Comparison of ENCODE assay signal across 8 mouse cellular contexts in the genomic region with DNA sequence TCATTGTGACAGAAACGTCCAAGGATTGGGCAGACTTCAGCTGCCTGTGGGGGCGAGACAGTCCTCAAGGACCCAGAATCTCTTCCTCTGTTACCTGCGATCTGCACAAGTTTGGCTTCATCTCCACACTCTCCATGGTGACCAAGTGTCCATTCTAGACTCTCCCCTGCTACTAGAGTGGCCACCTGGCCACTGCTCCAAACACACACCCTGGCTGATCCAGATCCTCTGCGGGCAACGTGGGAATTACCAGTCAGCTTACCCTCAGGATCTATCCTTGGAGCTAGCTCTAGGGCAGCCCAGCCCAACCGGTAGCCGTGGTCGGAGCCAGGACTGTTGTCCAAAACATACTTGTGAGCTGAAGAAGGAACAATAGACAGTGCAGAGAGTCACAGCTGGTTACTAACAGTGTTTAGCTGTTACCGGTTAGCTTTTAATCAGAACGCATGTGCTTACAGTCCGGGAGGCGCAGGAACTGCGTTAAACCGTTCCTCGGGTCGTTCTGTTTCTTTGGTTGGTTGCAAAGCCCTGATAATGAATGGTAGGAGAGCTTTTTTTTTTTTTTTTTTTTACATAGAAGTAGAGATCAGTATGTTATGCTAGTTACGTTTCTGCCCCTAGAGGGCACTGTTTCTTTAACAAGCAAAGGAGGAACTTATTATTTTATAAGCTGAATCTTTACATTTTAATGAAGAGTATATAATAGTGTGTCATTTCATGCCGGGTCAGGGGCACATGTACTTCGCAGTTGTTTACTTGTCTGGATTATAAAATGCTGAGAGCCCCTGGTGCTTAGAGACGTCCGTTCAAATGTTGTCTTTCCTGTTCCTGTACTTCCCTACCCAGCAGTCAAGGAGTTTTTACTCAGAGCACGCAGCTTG. TPM values are rescaled to one million over a fixed set of nuclear protein-coding genes. Genes with fewer than 3 reads are reported as not detected.
A peak's percentile ranks its signal among the peaks of the same experiment; 100 is the strongest.
DNase-seq lines count a peak whose midpoint lies in the region; ATAC-seq lines count a peak whose summit lies in the region.

No protein-coding gene starts in this region.

- no peak overlapping the region for H3K4me2 ChIP-seq in embryonic facial prominence, embryonic 11.5 days (ENCODE audit: low read depth, low read length)
- peak overlapping the region; percentile 32 for H3K4me2 ChIP-seq in limb, embryonic 12.5 days
- H3K4me2 ChIP-seq in midbrain, embryonic 13.5 days (replicated peaks), result peak overlapping the region; percentile 25; the same call in 1 of the 2 replicates

- WGBS in embryonic facial prominence, embryonic 11.5 days, result 39% methylated on average over 22 of the region's 22 CpGs
- WGBS in limb, embryonic 12.5 days, result 40% methylated on average over 22 of the region's 22 CpGs
- WGBS in midbrain, embryonic 13.5 days, result 41% methylated on average over 22 of the region's 22 CpGs

- no peak overlapping the region for H3K4me3 ChIP-seq in embryonic facial prominence, embryonic 11.5 days (ENCODE audit: low read depth, low read length)
- no peak overlapping the region for H3K4me3 ChIP-seq in limb, embryonic 12.5 days (replicated peaks)
- H3K4me3 ChIP-seq in midbrain, embryonic 13.5 days (replicated peaks), result no peak overlapping the region; the same call in 1 of the 2 replicates

- no peak for ATAC-seq in embryonic facial prominence, embryonic 11.5 days (replicated peaks; ENCODE audit: insufficient number of reproducible peaks, low FRiP score, low TSS enrichment, low read depth)
- ATAC-seq in limb, embryonic 12.5 days (ENCODE audit: insufficient number of reproducible peaks, insufficient read depth, low FRiP score, low TSS enrichment, low read depth), result no peak
- ATAC-seq in midbrain, embryonic 13.5 days, result peak; percentile 48

- H3K9ac ChIP-seq in embryonic facial prominence, embryonic 11.5 days (replicated peaks; ENCODE audit: low read length), result no peak overlapping the region
- no peak overlapping the region for H3K9ac ChIP-seq in limb, embryonic 12.5 days (replicated peaks)
- H3K9ac ChIP-seq in midbrain, embryonic 13.5 days (replicated peaks), result no peak overlapping the region

- H3K9me3 ChIP-seq in embryonic facial prominence, embryonic 11.5 days (replicated peaks; ENCODE audit: control insufficient read depth, low read length), result no peaks in the 10 kb centered on the region
- H3K9me3 ChIP-seq in limb, embryonic 12.5 days, result no peaks in the 10 kb centered on the region
- H3K9me3 ChIP-seq in midbrain, embryonic 13.5 days, result no peaks in the 10 kb centered on the region

- no peak overlapping the region for H3K27ac ChIP-seq in embryonic facial prominence, embryonic 11.5 days (replicated peaks; ENCODE audit: low read depth, low read length)
- H3K27ac ChIP-seq in limb, embryonic 12.5 days, result no peak overlapping the region
- no peak overlapping the region for H3K27ac ChIP-seq in midbrain, embryonic 13.5 days

- H3K36me3 ChIP-seq in embryonic facial prominence, embryonic 11.5 days (replicated peaks; ENCODE audit: control insufficient read depth, insufficient read depth, low read depth, low read length), result no peaks in the 10 kb centered on the region; the same call in 1 of the 2 replicates
- no peaks in the 10 kb centered on the region for H3K36me3 ChIP-seq in limb, embryonic 12.5 days
- H3K36me3 ChIP-seq in midbrain, embryonic 13.5 days, result 0 out of 2 replicates have a peak, but pooled peaks cover 5% of the 10 kb centered on the region

- DNase-seq in kidney, adult 8-10 months, result peak; percentile 4 to 12
- DNase-seq in kidney, adult 18-20 months, result no peak
- DNase-seq in MEL-GATA-1-ER (ENCODE audit: extremely low read depth, low read depth), result peak; percentile 91
- DNase-seq in embryonic facial prominence, embryonic 11.5 days (ENCODE audit: low spot score), result peak; percentile 84
- peak; percentile 43 for DNase-seq in heart, postnatal 4 days
- no peak for DNase-seq in yolk sac, embryonic 10.5 days (ENCODE audit: low spot score)

- H3K27me3 ChIP-seq in embryonic facial prominence, embryonic 11.5 days (ENCODE audit: control insufficient read depth, insufficient read depth, low read length), result no peaks in the 10 kb centered on the region
- no peaks in the 10 kb centered on the region for H3K27me3 ChIP-seq in limb, embryonic 12.5 days
- no peaks in the 10 kb centered on the region for H3K27me3 ChIP-seq in midbrain, embryonic 13.5 days

- no peaks in the 10 kb centered on the region for H3K4me1 ChIP-seq in embryonic facial prominence, embryonic 11.5 days (ENCODE audit: control insufficient read depth, insufficient read depth, low read length)
- H3K4me1 ChIP-seq in limb, embryonic 12.5 days (replicated peaks), result no peaks in the 10 kb centered on the region
- H3K4me1 ChIP-seq in midbrain, embryonic 13.5 days (replicated peaks), result no peaks in the 10 kb centered on the region

RNA-seq across cellular contexts. Expression of a gene that starts 52.0 kb away (rescaled TPM):
- 10.3 and 10.7 TPM in 2 replicates for polyA plus RNA-seq in embryonic facial prominence, embryonic 11.5 days (2014; fragmentation: Nextera tagmentation; extraction: Ambion mirVana)
- total RNA-seq in heart, postnatal 4 days (2021), result 10 to 100 TPM; 27.6 to 28.3 TPM
- polyA plus RNA-seq in limb, embryonic 12.5 days (2016; fragmentation: Nextera tagmentation; extraction: Ambion mirVana), result 6.7 and 7.4 TPM in 2 replicates
- 12.6 and 13.0 TPM in 2 replicates for polyA plus RNA-seq in midbrain, embryonic 13.5 days (2015; fragmentation: Nextera tagmentation; extraction: Ambion mirVana)

Comparison
In these comparisons a context has a peak if more than half of its experiments do, and no peak if none do; other contexts are left out.
1. DNase-seq: peak in kidney, adult 8-10 months (2 of 2), MEL-GATA-1-ER (single experiment), embryonic facial prominence, embryonic 11.5 days (single experiment) and heart, postnatal 4 days (single experiment); none in kidney, adult 18-20 months (single experiment) and yolk sac, embryonic 10.5 days (single experiment).